Comparison of ENCODE assay signal across 9 mouse cellular contexts in genomic region chr11:23256194-23256802, GRCm38 (mm10). TPM values are rescaled to one million over a fixed set of nuclear protein-coding genes. Genes with fewer than 3 reads are reported as not detected.
DNase-seq lines count a peak whose midpoint lies in the region; ATAC-seq and TF ChIP-seq lines count a peak whose summit lies in the region.
"Had no signal": no experiment of that assay in that cellular context is flagged by ENCODE, and none has a peak within 500 bp of the region (broad histone marks: within the 10 kb centered on the region; RNA-seq: fewer than 3 reads in every experiment).

No protein-coding gene starts in this region.

- no peaks in the 10 kb centered on the region for H3K27me3 ChIP-seq in heart, embryonic 15.5 days
- no peaks in the 10 kb centered on the region for H3K27me3 ChIP-seq in hindbrain, embryonic 15.5 days
- no peaks in the 10 kb centered on the region for H3K27me3 ChIP-seq in midbrain, embryonic 11.5 days (ENCODE audit: control insufficient read depth, insufficient read depth, low read length)
- H3K27me3 ChIP-seq: Patski had no signal

- no peak for TF ChIP-seq POLR2A in bone marrow macrophage, adult 2 months (IDR thresholded peaks at IDR 0.05; ENCODE audit: borderline replicate concordance, low read depth, low read length)

- under 1% methylated on average over 47 of the region's 51 CpGs for WGBS in heart, embryonic 15.5 days
- 1% methylated on average over 43 of the region's 51 CpGs for WGBS in hindbrain, embryonic 15.5 days
- under 1% methylated on average over 45 of the region's 51 CpGs for WGBS in midbrain, embryonic 11.5 days

- peak overlapping the region; percentile 98 for H3K9ac ChIP-seq in heart, embryonic 15.5 days
- peak overlapping the region; percentile 93 for H3K9ac ChIP-seq in hindbrain, embryonic 15.5 days
- peak overlapping the region; percentile 100 for H3K9ac ChIP-seq in midbrain, embryonic 11.5 days (ENCODE audit: low read length)

- H3K4me1 ChIP-seq in heart, embryonic 15.5 days (replicated peaks) = peaks cover 29% of the 10 kb centered on the region
- peaks cover 17% of the 10 kb centered on the region for H3K4me1 ChIP-seq in bone marrow macrophage, adult 2 months (ENCODE audit: control insufficient read depth, insufficient read depth, low read length)
- peaks cover 33% of the 10 kb centered on the region for H3K4me1 ChIP-seq in hindbrain, embryonic 15.5 days (replicated peaks)
- H3K4me1 ChIP-seq in midbrain, embryonic 11.5 days (ENCODE audit: control insufficient read depth, insufficient read depth, low read length) = peaks cover 7% of the 10 kb centered on the region; the same call in 1 of the 2 replicates

- 0 out of 2 replicates have a peak, but pooled peaks cover under 1% of the 10 kb centered on the region for H3K36me3 ChIP-seq in heart, embryonic 15.5 days
- H3K36me3 ChIP-seq in hindbrain, embryonic 15.5 days = no peaks in the 10 kb centered on the region
- no peaks in the 10 kb centered on the region for H3K36me3 ChIP-seq in midbrain, embryonic 11.5 days (ENCODE audit: control insufficient read depth, insufficient read depth, low read length)

- no peaks in the 10 kb centered on the region for H3K9me3 ChIP-seq in heart, embryonic 15.5 days (replicated peaks)
- no peaks in the 10 kb centered on the region for H3K9me3 ChIP-seq in hindbrain, embryonic 15.5 days
- no peaks in the 10 kb centered on the region for H3K9me3 ChIP-seq in midbrain, embryonic 11.5 days (ENCODE audit: control insufficient read depth, low read length)

- peak overlapping the region; percentile 69 for H3K4me2 ChIP-seq in heart, embryonic 15.5 days
- peak overlapping the region; percentile 67 for H3K4me2 ChIP-seq in hindbrain, embryonic 15.5 days
- H3K4me2 ChIP-seq in midbrain, embryonic 11.5 days = peak overlapping the region; percentile 85

- DNase-seq in heart, postnatal 4 days = no peak
- DNase-seq in midbrain, embryonic 11.5 days (ENCODE audit: low spot score, missing footprints) = peak; percentile 90
- no peak for DNase-seq in cerebellum, adult 18-20 months
- no peak for DNase-seq in right cerebral cortex, postnatal 25 days
- no peak for DNase-seq in ovary, postnatal 10 days (ENCODE audit: low spot score)

- H3K4me3 ChIP-seq in heart, embryonic 15.5 days = peak overlapping the region; percentile 93
- peak overlapping the region; percentile 99 for H3K4me3 ChIP-seq in bone marrow macrophage, adult 2 months (ENCODE audit: insufficient read depth, low read length)
- peak overlapping the region; percentile 78 for H3K4me3 ChIP-seq in hindbrain, embryonic 15.5 days
- H3K4me3 ChIP-seq in midbrain, embryonic 11.5 days (ENCODE audit: low read depth, low read length) = peak overlapping the region; percentile 98

- H3K27ac ChIP-seq in heart, embryonic 15.5 days = peak overlapping the region; percentile 100
- peak overlapping the region; percentile 98 for H3K27ac ChIP-seq in bone marrow macrophage, adult 2 months (ENCODE audit: insufficient read depth, low read depth, low read length)
- H3K27ac ChIP-seq in hindbrain, embryonic 15.5 days (replicated peaks) = peak overlapping the region; percentile 99
- peak overlapping the region; percentile 100 for H3K27ac ChIP-seq in midbrain, embryonic 11.5 days (ENCODE audit: low read depth, low read length)

- no peak for TF ChIP-seq CTCF in bone marrow macrophage, adult 2 months (IDR thresholded peaks at IDR 0.05; ENCODE audit: low read depth, low read length)

- peak; percentile 23 for ATAC-seq in heart, embryonic 15.5 days (replicated peaks; ENCODE audit: insufficient number of reproducible peaks, insufficient read depth, low FRiP score, low read depth)
- ATAC-seq in hindbrain, embryonic 15.5 days (ENCODE audit: low FRiP score, low read depth) = peak; percentile 12; the same call in 1 of the 2 replicates
- ATAC-seq in midbrain, embryonic 11.5 days (ENCODE audit: low FRiP score) = peak; percentile 38

RNA-seq across cellular contexts. Expression of gene Xpo1, which starts 0.5 kb away (rescaled TPM):
- polyA plus RNA-seq in heart, embryonic 15.5 days (2015; fragmentation: Nextera tagmentation; extraction: Ambion mirVana) = 46.0 and 58.0 TPM in 2 replicates
- 10 to 100 TPM; 72.4 to 80.0 TPM for total RNA-seq in heart, postnatal 4 days (2021)
- polyA plus RNA-seq in bone marrow macrophage, adult 2 months (2012; ENCODE audit: insufficient read depth, insufficient read length, missing spikeins) = 57.5 and 70.5 TPM in 2 replicates
- polyA plus RNA-seq in hindbrain, embryonic 15.5 days (2015; fragmentation: Nextera tagmentation; extraction: Ambion mirVana) = 67.6 and 71.7 TPM in 2 replicates
- 171 and 184 TPM in 2 replicates for polyA plus RNA-seq in midbrain, embryonic 11.5 days (2014; fragmentation: Nextera tagmentation; extraction: Ambion mirVana)

RNA-seq across cellular contexts. Expression of gene Usp34, which starts 50.4 kb away (rescaled TPM):
- 12.1 and 14.5 TPM in 2 replicates for polyA plus RNA-seq in heart, embryonic 15.5 days (2015; fragmentation: Nextera tagmentation; extraction: Ambion mirVana)
- 10 to 100 TPM; 51.9 to 55.2 TPM for total RNA-seq in heart, postnatal 4 days (2021)
- polyA plus RNA-seq in bone marrow macrophage, adult 2 months (2012; ENCODE audit: insufficient read depth, insufficient read length, missing spikeins) = 27.2 and 30.3 TPM in 2 replicates
- 28.4 and 30.5 TPM in 2 replicates for polyA plus RNA-seq in hindbrain, embryonic 15.5 days (2015; fragmentation: Nextera tagmentation; extraction: Ambion mirVana)
- polyA plus RNA-seq in midbrain, embryonic 11.5 days (2014; fragmentation: Nextera tagmentation; extraction: Ambion mirVana) = 31.7 and 34.3 TPM in 2 replicates
